Mouse (Mus musculus) bone marrow, adult 2 months (tissue): ENCODE results near the gene Park7. TPM values are rescaled to one million over a fixed set of nuclear protein-coding genes. Genes with fewer than 3 reads are reported as not detected.

Experiments
- H3K27ac ChIP-seq: fragments of 200-500 bp; 2 replicates; pipeline ENCODE4 v1.5.1; 2012; ENCODE audit warnings: low read depth, mild to moderate bottlenecking, control low read depth, inconsistent platforms, low read length; ENCODE audit not compliant: control insufficient read depth, poor library complexity, insufficient read depth
- H3K4me1 ChIP-seq: fragments of 200-500 bp; 2 replicates; pipeline ENCODE4 v1.6.1; 2011; ENCODE audit warnings: low read length; ENCODE audit not compliant: control insufficient read depth, insufficient read depth
- H3K4me3 ChIP-seq: fragments of 200-500 bp; replicated peaks from 2 replicates; pipeline ENCODE3; 2011; ENCODE audit warnings: mild to moderate bottlenecking, low read depth, low read length, control low read depth; ENCODE audit not compliant: control insufficient read depth
- CTCF ChIP-seq: fragments of 200-500 bp; IDR thresholded peaks from 2 replicates; pipeline ENCODE4 v1.5.1; 2011; ENCODE audit warnings: low read length, control low read depth; ENCODE audit not compliant: control insufficient read depth, insufficient read depth
- POLR2A ChIP-seq: fragments of 200-500 bp; IDR thresholded peaks from 2 replicates; pipeline ENCODE4 v1.6.1; 2011; ENCODE audit warnings: low read depth, mild to moderate bottlenecking, control low read depth, low read length, borderline replicate concordance; ENCODE audit not compliant: control insufficient read depth
- WGBS: fragments of 180-500 bp; shearing (Covaris S2); methylation state at CpG from one replicate; pipeline ENCODE4 v1.1.7; 2018; 5-methylcytosine and 5-hydroxymethylcytosine counted together
- polyA plus RNA-seq: library from polyadenylated mRNA; stranded (reverse); fragments of >200 nt; gene quantifications from 2 replicates; pipeline ENCODE4 v1.2.4, GENCODE M21; 2011; ENCODE audit warnings: low replicate concordance; ENCODE audit not compliant: missing spikeins, insufficient read depth, insufficient read length

The Park7 gene
- polyA plus RNA-seq, 1 experiment, result 121 TPM

DNA sequence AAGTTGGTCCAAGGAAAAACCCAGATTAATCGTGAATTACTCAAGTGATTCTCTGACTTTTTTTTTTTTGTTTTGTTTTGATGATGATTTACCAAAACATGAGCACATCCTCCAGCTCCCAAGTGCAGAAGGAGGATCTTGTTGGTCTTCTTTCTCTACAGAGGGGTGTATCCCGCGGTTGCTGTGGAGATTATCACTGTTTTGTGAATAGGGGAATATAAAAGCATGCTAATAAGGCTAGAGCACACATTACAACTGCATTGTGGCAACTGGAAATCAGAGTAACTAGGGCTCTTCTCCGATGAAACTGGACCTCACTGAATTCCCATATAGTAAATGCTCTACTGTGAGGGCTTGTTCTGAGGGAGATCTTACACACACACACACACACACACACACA lies 61.8 kb downstream of the Park7 start:
- no peak for TF ChIP-seq CTCF
- no peak for TF ChIP-seq POLR2A
- WGBS, result 70% methylated on average over 4 of the region's 4 CpGs
- Histone ChIP-seq H3K4me1 (no peaks in the 10 kb centered on the region), H3K4me3 (no peak overlapping the region), H3K27ac (no peak overlapping the region)

DNA sequence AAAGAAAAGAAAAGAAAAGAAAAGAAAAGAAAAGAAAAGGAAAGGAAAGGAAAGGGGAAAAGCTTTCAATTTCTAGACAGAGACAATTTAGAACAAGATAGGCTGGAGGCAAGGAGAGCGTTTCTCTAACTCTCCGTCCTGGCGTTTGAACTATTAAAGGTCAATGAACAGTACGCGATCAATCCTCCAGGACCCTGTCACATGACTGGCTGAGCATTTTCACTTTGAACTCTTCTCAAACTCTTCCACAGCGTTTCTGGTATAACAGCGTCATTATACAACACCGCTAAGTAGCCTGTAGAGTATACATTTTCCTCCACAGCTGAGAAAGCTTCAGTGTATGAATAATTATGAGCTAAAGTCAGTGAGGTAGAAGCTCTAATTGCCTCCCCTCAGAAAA lies 62.2 kb downstream of the Park7 start:
- Histone ChIP-seq H3K4me3 (no peak overlapping the region), H3K4me1 (no peaks in the 10 kb centered on the region), H3K27ac (no peak overlapping the region)
- TF ChIP-seq CTCF, result no peak
- no peak for TF ChIP-seq POLR2A
- WGBS, result 83% methylated on average over 8 of the region's 8 CpGs

DNA sequence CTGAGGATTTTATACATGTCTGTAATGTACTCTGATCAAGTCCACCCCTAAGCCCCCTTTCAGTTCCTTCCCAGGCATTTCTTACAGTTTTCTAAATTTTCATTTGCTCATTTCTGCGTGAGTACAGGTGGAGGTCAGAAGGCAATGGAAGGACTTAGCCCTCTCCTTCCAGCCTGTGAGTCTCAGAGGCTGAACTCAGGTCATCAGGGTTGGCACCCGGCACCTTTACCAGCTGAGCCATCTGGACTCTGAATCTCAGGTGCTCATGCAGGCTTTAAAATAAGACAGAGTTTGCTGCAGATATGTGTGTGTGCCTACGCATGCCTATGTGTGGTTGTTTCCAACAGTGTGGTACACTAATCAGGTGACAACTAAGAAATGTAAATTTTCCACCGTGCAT lies 63.3 kb downstream of the Park7 start:
- no peaks in the 10 kb centered on the region for H3K4me1 ChIP-seq

GRCm38 (mm10) chr4:150849964-150850363 lies 64.3 kb downstream of the Park7 start:
- Histone ChIP-seq H3K4me3 (no peak overlapping the region), H3K4me1 (no peaks in the 10 kb centered on the region), H3K27ac (no peak overlapping the region)
- TF ChIP-seq POLR2A, result no peak
- WGBS, result 49% methylated on average over 10 of the region's 10 CpGs

More for the DNA sequence above, 63.3 kb downstream of the Park7 start:
- Histone ChIP-seq H3K4me3 (no peak overlapping the region), H3K27ac (no peak overlapping the region)
- WGBS, result 83% methylated on average over 4 of the region's 4 CpGs
- no peak for TF ChIP-seq CTCF
- TF ChIP-seq POLR2A, result no peak

Other genes starting within 250 kb of the Park7 start
- gene Errfi1, start 60.5 kb downstream of the Park7 start, polyA plus RNA-seq, result 7.3 and 14.7 TPM in 2 replicates
- gene Tnfrsf9, start 125 bp upstream of the Park7 start, polyA plus RNA-seq, result not detected in 2 replicates
- not detected in 2 replicates for gene Uts2, start 82.7 kb upstream of the Park7 start, polyA plus RNA-seq
- gene Per3, start 130.2 kb upstream of the Park7 start, polyA plus RNA-seq, result 5.8 and 6.7 TPM in 2 replicates
- gene Vamp3, start 143.5 kb upstream of the Park7 start, polyA plus RNA-seq, result 27.1 and 45.0 TPM in 2 replicates
- gene Gm13090, start 175.1 kb upstream of the Park7 start, polyA plus RNA-seq, result not detected in 2 replicates